Mouse (Mus musculus) megakaryocyte, embryonic 14.5 days (primary cell): ENCODE measurements around the gene Egfl7. TPM values are rescaled to one million over a fixed set of nuclear protein-coding genes. Genes with fewer than 3 reads are reported as not detected.

Source experiments
- H3K27me3 ChIP-seq: replicated peaks from 2 replicates; pipeline ENCODE3; 2012; ENCODE audit warnings: inconsistent platforms
- H3K36me3 ChIP-seq: replicated peaks from 2 replicates; pipeline ENCODE3; 2012; ENCODE audit warnings: low read length, inconsistent platforms, mixed read lengths
- H3K4me1 ChIP-seq: 2 replicates; pipeline ENCODE4 v1.6.1; 2012; ENCODE audit warnings: inconsistent platforms
- H3K4me3 ChIP-seq: replicated peaks from 2 replicates; pipeline ENCODE3; 2012; ENCODE audit warnings: moderate library complexity, mild to moderate bottlenecking, inconsistent platforms
- H3K9me3 ChIP-seq: 2 replicates; pipeline ENCODE4 v1.6.1; 2012; ENCODE audit warnings: inconsistent platforms
- FLI1 ChIP-seq: IDR thresholded peaks from 2 replicates; pipeline ENCODE4 v1.6.1; 2012; ENCODE audit warnings: low read length, inconsistent platforms, mixed read lengths
- GATA1 ChIP-seq: IDR thresholded peaks from 3 replicates; pipeline ENCODE4 v1.6.1; 2012; ENCODE audit warnings: mixed read lengths, low read length, inconsistent platforms, borderline replicate concordance
- polyA plus RNA-seq: library from polyadenylated mRNA; stranded (reverse); fragments of >175 nt; gene quantifications from 2 replicates; pipeline ENCODE4 v1.2.3, GENCODE M21; 2012; ENCODE audit warnings: low replicate concordance; ENCODE audit not compliant: insufficient read depth

The Egfl7 gene
- polyA plus RNA-seq, 1 experiment, result 90.5 TPM

GRCm38 (mm10) chr2:26575865-26576264 lies 3.9 kb upstream of the Egfl7 start:
- Histone ChIP-seq H3K4me1 (peaks cover 100% of the 10 kb centered on the region), H3K9me3 (no peaks in the 10 kb centered on the region), H3K27me3 (peaks cover 14% of the 10 kb centered on the region), H3K4me3 (peak overlapping the region; percentile 5), H3K36me3 (no peaks in the 10 kb centered on the region)
- TF ChIP-seq FLI1 (no peak), GATA1 (no peak)

GRCm38 (mm10) chr2:26576462-26576861 lies 3.4 kb upstream of the Egfl7 start:
- no peak for TF ChIP-seq FLI1
- no peak for TF ChIP-seq GATA1
- Histone ChIP-seq H3K36me3 (no peaks in the 10 kb centered on the region), H3K4me3 (no peak overlapping the region), H3K27me3 (peaks cover 19% of the 10 kb centered on the region), H3K4me1 (peaks cover 100% of the 10 kb centered on the region), H3K9me3 (no peaks in the 10 kb centered on the region)

GRCm38 (mm10) chr2:26578369-26578768 lies 1.4 kb upstream of the Egfl7 start:
- Histone ChIP-seq H3K36me3 (no peaks in the 10 kb centered on the region), H3K4me3 (peak overlapping the region; percentile 71), H3K9me3 (no peaks in the 10 kb centered on the region), H3K27me3 (peaks cover 37% of the 10 kb centered on the region), H3K4me1 (peaks cover 100% of the 10 kb centered on the region)
- TF ChIP-seq FLI1, result no peak

- TF ChIP-seq FLI1 (no peak), GATA1 (no peak)
- peak overlapping the region; percentile 60 for H3K4me3 ChIP-seq
- H3K27me3 ChIP-seq, result peaks cover 55% of the 10 kb centered on the region
- peaks cover 2% of the 10 kb centered on the region for H3K36me3 ChIP-seq
- peaks cover 99% of the 10 kb centered on the region for H3K4me1 ChIP-seq
- H3K9me3 ChIP-seq, result no peaks in the 10 kb centered on the region
These were observed 937 bp downstream of the Egfl7 start for GRCm38 (mm10) chr2:26580751-26581150.

GRCm38 (mm10) chr2:26582203-26582602 lies 2.4 kb downstream of the Egfl7 start:
- Histone ChIP-seq H3K36me3 (peaks cover 2% of the 10 kb centered on the region), H3K4me1 (peaks cover 97% of the 10 kb centered on the region), H3K27me3 (peaks cover 58% of the 10 kb centered on the region), H3K4me3 (no peak overlapping the region), H3K9me3 (no peaks in the 10 kb centered on the region)
- TF ChIP-seq FLI1, result no peak
- no peak for TF ChIP-seq GATA1

- peaks cover 58% of the 10 kb centered on the region for H3K27me3 ChIP-seq
- no peaks in the 10 kb centered on the region for H3K9me3 ChIP-seq
- peaks cover 6% of the 10 kb centered on the region for H3K36me3 ChIP-seq
- peaks cover 97% of the 10 kb centered on the region for H3K4me1 ChIP-seq
- no peak for TF ChIP-seq GATA1
- peak overlapping the region; percentile 29 for H3K4me3 ChIP-seq
These were observed 2.9 kb downstream of the Egfl7 start for GRCm38 (mm10) chr2:26582741-26583140.

- Histone ChIP-seq H3K4me1 (peaks cover 97% of the 10 kb centered on the region), H3K27me3 (peaks cover 58% of the 10 kb centered on the region), H3K36me3 (peaks cover 15% of the 10 kb centered on the region), H3K9me3 (no peaks in the 10 kb centered on the region), H3K4me3 (peak overlapping the region; percentile 93)
- TF ChIP-seq FLI1, result no peak
- TF ChIP-seq GATA1, result no peak
These were observed 3.8 kb downstream of the Egfl7 start for GRCm38 (mm10) chr2:26583640-26584039.

GRCm38 (mm10) chr2:26585713-26586112 lies 5.9 kb downstream of the Egfl7 start:
- Histone ChIP-seq H3K9me3 (no peaks in the 10 kb centered on the region), H3K4me1 (peaks cover 97% of the 10 kb centered on the region), H3K4me3 (peak overlapping the region; percentile 96), H3K27me3 (peaks cover 48% of the 10 kb centered on the region), H3K36me3 (peaks cover 36% of the 10 kb centered on the region)
- no peak for TF ChIP-seq GATA1
- TF ChIP-seq FLI1, result no peak

GRCm38 (mm10) chr2:26586294-26587043 lies 6.7 kb downstream of the Egfl7 start, which contains the start of gene Gm20532:
TSS of gene Gm20532 (plus strand) at chr2:26586639.
- H3K36me3 ChIP-seq, result peaks cover 43% of the 10 kb centered on the region
- peaks cover 97% of the 10 kb centered on the region for H3K4me1 ChIP-seq

GRCm38 (mm10) chr2:26587044-26587405 lies 7.2 kb downstream of the Egfl7 start:
- Histone ChIP-seq H3K27me3 (peaks cover 36% of the 10 kb centered on the region), H3K4me3 (peak overlapping the region; percentile 96), H3K9me3 (no peaks in the 10 kb centered on the region), H3K4me1 (peaks cover 97% of the 10 kb centered on the region), H3K36me3 (peaks cover 49% of the 10 kb centered on the region)
- no peak for TF ChIP-seq FLI1
- no peak for TF ChIP-seq GATA1

More at GRCm38 (mm10) chr2:26586294-26587043, 6.7 kb downstream of the Egfl7 start, which contains the start of gene Gm20532:
- Histone ChIP-seq H3K27me3 (peaks cover 41% of the 10 kb centered on the region), H3K4me3 (peak within 1 kb of the TSS; percentile 96), H3K9me3 (no peaks in the 10 kb centered on the region)
- TF ChIP-seq GATA1 (no peak), FLI1 (no peak)

GRCm38 (mm10) chr2:26588573-26588972 lies 8.8 kb downstream of the Egfl7 start:
- TF ChIP-seq FLI1, result no peak
- no peak for TF ChIP-seq GATA1
- Histone ChIP-seq H3K4me1 (peaks cover 93% of the 10 kb centered on the region), H3K9me3 (no peaks in the 10 kb centered on the region), H3K4me3 (peak overlapping the region; percentile 82), H3K36me3 (peaks cover 64% of the 10 kb centered on the region), H3K27me3 (peaks cover 21% of the 10 kb centered on the region)
